Mouse (Mus musculus) ES-Bruce4 (cell line): Measurements from ENCODE around the gene Myh7b.

Source experiments
- CTCF ChIP-seq: IDR thresholded peaks from one replicate; pipeline ENCODE4 v1.8.1; 2011; ENCODE audit warnings: low read depth, low read length
- POLR2A ChIP-seq: IDR thresholded peaks from one replicate; pipeline ENCODE4 v1.8.1; 2011; ENCODE audit warnings: low read length; ENCODE audit not compliant: insufficient read depth

DNA sequence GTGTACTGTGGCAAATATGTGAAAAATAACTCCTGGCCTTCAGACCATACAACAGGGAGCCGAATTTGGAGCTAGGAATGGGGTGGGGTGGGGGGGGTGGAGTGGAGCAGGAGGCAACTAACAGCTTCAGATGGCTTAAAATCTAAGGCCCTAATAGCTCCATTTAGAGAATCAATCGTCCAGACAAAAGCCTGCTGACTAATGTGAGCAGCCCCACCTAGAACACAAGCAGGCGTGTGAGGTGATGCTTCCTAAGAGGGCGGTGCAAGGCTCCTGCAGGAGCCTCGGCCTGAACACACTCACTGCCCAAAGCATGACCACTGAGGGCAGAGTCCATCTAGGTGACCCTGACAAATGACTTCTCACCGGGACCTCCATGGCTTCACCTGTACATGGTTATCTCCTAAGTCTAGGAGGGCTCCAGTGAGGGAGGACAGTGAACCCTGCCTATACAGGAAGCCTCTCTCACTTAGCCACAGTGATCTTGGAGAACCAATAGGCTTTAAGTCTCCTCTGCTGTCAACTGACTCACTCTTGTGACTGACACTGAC lies 53.0 kb downstream of the Myh7b start:
- no peak for TF ChIP-seq CTCF
- no peak for TF ChIP-seq POLR2A
